Mouse (Mus musculus) myocyte (in vitro differentiated cells): Measurements from ENCODE around the gene Acly. TPM values are rescaled to one million over a fixed set of nuclear protein-coding genes. Genes with fewer than 3 reads are reported as not detected.

ENCODE experiments used
- H3K27me3 ChIP-seq: one replicate; pipeline ENCODE4 v1.6.1; 2011; ENCODE audit not compliant: control insufficient read depth, insufficient read depth, insufficient read length
- H3K36me3 ChIP-seq: one replicate; pipeline ENCODE4 v1.6.1; 2011; ENCODE audit not compliant: control insufficient read depth, insufficient read depth
- H3K4me2 ChIP-seq: one replicate; pipeline ENCODE4 v1.6.1; 2011; ENCODE audit warnings: low read depth, control low read depth
- H3K4me3 ChIP-seq: one replicate; pipeline ENCODE4 v1.5.1; 2011; ENCODE audit warnings: mild to moderate bottlenecking, control low read depth, moderate library complexity
- H3K79me2 ChIP-seq: one replicate; pipeline ENCODE4 v1.6.1; 2011; ENCODE audit not compliant: control insufficient read depth, insufficient read depth
- H3ac ChIP-seq: one replicate; pipeline ENCODE4 v1.6.1; 2011; ENCODE audit not compliant: control insufficient read depth, insufficient read length
- CEBPB ChIP-seq: IDR thresholded peaks from 2 replicates; pipeline ENCODE4 v1.6.1; 2011; ENCODE audit warnings: mild to moderate bottlenecking, moderate library complexity; ENCODE audit not compliant: poor library complexity, insufficient read depth, severe bottlenecking
- E2F4 ChIP-seq: IDR thresholded peaks from one replicate; pipeline ENCODE4 v1.6.1; 2011; ENCODE audit warnings: mild to moderate bottlenecking, control low read depth, moderate library complexity; ENCODE audit not compliant: insufficient read depth
- MAX ChIP-seq: IDR thresholded peaks from one replicate; pipeline ENCODE4 v1.6.1; 2011; ENCODE audit warnings: low read depth, mild to moderate bottlenecking, control low read depth
- MYOD1 ChIP-seq, 3 experiments: IDR thresholded peaks; one replicate each; pipeline ENCODE4 v1.6.1; 2011; ENCODE audit warnings: control low read depth in 2 of 3, low read depth in 2 of 3, mild to moderate bottlenecking in 2 of 3, moderate library complexity in 1 of 3; ENCODE audit not compliant: insufficient read length in 2 of 3, control insufficient read depth in 1 of 3
- MYOG ChIP-seq, 3 experiments: IDR thresholded peaks; one replicate each; pipeline ENCODE4 v1.6.1; 2011; ENCODE audit warnings: control low read depth in 2 of 3, low read depth in 2 of 3, mild to moderate bottlenecking in 2 of 3; ENCODE audit not compliant: insufficient read length in 2 of 3, control insufficient read depth in 1 of 3, insufficient read depth in 1 of 3
- POLR2A ChIP-seq: IDR thresholded peaks from one replicate; pipeline ENCODE4 v1.6.1; 2011; ENCODE audit warnings: low read depth, mild to moderate bottlenecking, control low read depth, moderate library complexity; ENCODE audit not compliant: insufficient read length
- POLR2AphosphoS2 ChIP-seq: IDR thresholded peaks from one replicate; pipeline ENCODE4 v1.6.1; 2011; ENCODE audit warnings: low read depth, control low read depth; ENCODE audit not compliant: insufficient read length
- REST ChIP-seq: IDR thresholded peaks from one replicate; pipeline ENCODE4 v1.6.1; 2011; ENCODE audit warnings: mild to moderate bottlenecking, control low read depth, moderate library complexity; ENCODE audit not compliant: insufficient read depth, insufficient read length
- SRF ChIP-seq: IDR thresholded peaks from one replicate; pipeline ENCODE4 v1.6.1; 2011; ENCODE audit warnings: low read depth; ENCODE audit not compliant: control insufficient read depth, insufficient read length
- TCF12 ChIP-seq: IDR thresholded peaks from one replicate; pipeline ENCODE4 v1.6.1; 2011; ENCODE audit warnings: mild to moderate bottlenecking, control low read depth; ENCODE audit not compliant: poor library complexity, insufficient read depth, severe bottlenecking
- TCF3 ChIP-seq: IDR thresholded peaks from one replicate; pipeline ENCODE4 v1.6.1; 2011; ENCODE audit warnings: low read depth, control low read depth; ENCODE audit not compliant: insufficient read length
- USF1 ChIP-seq: IDR thresholded peaks from one replicate; pipeline ENCODE4 v1.6.1; 2011; ENCODE audit warnings: low read depth, mild to moderate bottlenecking, control low read depth, moderate library complexity
- polyA plus RNA-seq: library from polyadenylated mRNA; unstranded; fragments of >200 nt; fragmentation: generic; extraction: Trizol; gene quantifications from one replicate; pipeline ENCODE4 v1.2.1, GENCODE M21; 2012; ENCODE audit warnings: missing spikeins

Acly gene
- polyA plus RNA-seq, 1 experiment: 95.5 TPM

DNA sequence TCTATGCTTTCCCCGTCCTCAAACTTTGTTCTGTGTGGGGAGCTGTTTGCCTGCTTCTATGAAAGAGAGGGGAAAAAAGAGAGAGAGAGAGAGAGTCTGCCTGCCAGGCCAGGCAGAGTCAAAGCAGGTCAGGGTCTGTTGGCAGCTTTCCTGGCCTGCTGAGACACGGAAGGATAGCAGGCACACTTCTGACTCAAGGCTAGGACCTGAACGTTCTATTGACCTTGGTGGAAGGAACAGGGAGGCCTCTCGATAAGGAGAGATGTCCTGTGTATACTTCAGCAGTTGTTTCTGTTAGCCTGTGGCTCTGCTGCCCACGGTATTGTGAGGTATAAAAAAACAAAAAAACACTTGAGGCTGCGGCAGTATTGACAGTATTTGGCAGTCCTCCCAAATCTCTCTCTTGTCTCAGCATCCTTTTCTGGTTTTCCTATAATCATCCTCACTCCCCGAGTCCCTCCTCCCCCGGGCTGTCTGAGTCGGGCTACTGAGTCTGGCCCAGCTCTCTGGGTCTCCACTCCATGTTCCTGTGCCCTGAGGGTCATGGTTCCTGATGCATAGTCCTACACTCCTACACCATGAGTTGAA is 99.1 kb downstream of the Acly start:
- no peak overlapping the region for H3K4me3 ChIP-seq
- no peaks in the 10 kb centered on the region for H3K27me3 ChIP-seq
- no peak overlapping the region for H3ac ChIP-seq
- no peaks in the 10 kb centered on the region for H3K79me2 ChIP-seq
- TF ChIP-seq MYOD1 (IDR thresholded peaks at IDR 0.05; ENCODE audit: control insufficient read depth in 1 of 3, insufficient read length in 2 of 3, low read depth in 2 of 3) (no peak), SRF (no peak), REST (no peak), CEBPB (no peak), TCF12 (no peak), MAX (no peak), TCF3 (no peak), MYOG (IDR thresholded peaks at IDR 0.05; ENCODE audit: control insufficient read depth in 1 of 3, insufficient read depth in 1 of 3, insufficient read length in 2 of 3, low read depth in 2 of 3) (no peak), POLR2AphosphoS2 (no peak), POLR2A (no peak), E2F4 (no peak), USF1 (no peak)
- no peak overlapping the region for H3K4me2 ChIP-seq
- peaks cover 4% of the 10 kb centered on the region for H3K36me3 ChIP-seq

DNA sequence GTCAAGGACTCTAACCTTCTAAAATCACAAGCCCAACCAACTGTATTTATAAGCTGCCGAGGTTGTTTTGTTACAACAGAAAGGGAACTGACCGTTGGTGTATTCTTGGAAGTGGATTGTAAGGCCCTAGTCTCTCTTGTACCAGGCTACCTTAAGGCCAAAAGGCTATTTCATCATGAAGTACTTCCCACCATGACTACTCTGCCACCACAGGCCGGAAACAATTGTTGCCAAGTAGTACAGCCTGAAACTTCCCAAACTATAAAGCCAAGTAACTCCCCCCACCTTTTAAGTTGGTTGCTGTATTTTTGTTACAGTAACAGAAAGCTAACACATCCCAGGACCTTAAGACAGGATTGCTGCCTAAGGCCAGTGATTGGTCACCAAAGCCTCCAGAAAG is 101.0 kb downstream of the Acly start:
- Histone ChIP-seq H3K4me3 (no peak overlapping the region), H3K36me3 (no peaks in the 10 kb centered on the region), H3K27me3 (no peaks in the 10 kb centered on the region), H3K4me2 (no peak overlapping the region), H3K79me2 (no peaks in the 10 kb centered on the region), H3ac (no peak overlapping the region)
- TF ChIP-seq MYOG (IDR thresholded peaks at IDR 0.05; ENCODE audit: control insufficient read depth in 1 of 3, insufficient read depth in 1 of 3, insufficient read length in 2 of 3, low read depth in 2 of 3) (no peak), USF1 (no peak)

Other genes with a start within 250 kb of the Acly start
- 1,731 TPM for gene Eif1, start 208.1 kb downstream of the Acly start, polyA plus RNA-seq
- not detected for gene Gast, start 193.6 kb downstream of the Acly start, polyA plus RNA-seq
- gene Hap1, start 171.9 kb downstream of the Acly start, polyA plus RNA-seq: 1.0 TPM
- gene Jup, start 130.2 kb downstream of the Acly start, polyA plus RNA-seq: 161 TPM
- gene P3h4, start 113.2 kb downstream of the Acly start, polyA plus RNA-seq: 115 TPM
- 162 TPM for gene Fkbp10, start 112.3 kb downstream of the Acly start, polyA plus RNA-seq
- gene Nt5c3b, start 86.2 kb downstream of the Acly start, polyA plus RNA-seq: 47.6 TPM
- 0.20 TPM for gene Klhl10, start 86.1 kb downstream of the Acly start, polyA plus RNA-seq
- 3.6 TPM for gene Klhl11, start 55.3 kb downstream of the Acly start, polyA plus RNA-seq
- gene Ttc25, start 17.6 kb upstream of the Acly start, polyA plus RNA-seq: 0.71 TPM
- gene Cnp, start 46.9 kb upstream of the Acly start, polyA plus RNA-seq: 18.5 TPM
- gene Nkiras2, start 91.2 kb upstream of the Acly start, polyA plus RNA-seq: 130 TPM
- gene Dnajc7, start 92.2 kb upstream of the Acly start, polyA plus RNA-seq: 113 TPM
- 0.24 TPM for gene Zfp385c, start 164.5 kb upstream of the Acly start, polyA plus RNA-seq
- 0.40 TPM for gene Dhx58, start 176.3 kb upstream of the Acly start, polyA plus RNA-seq
- 29.9 TPM for gene Kat2a, start 184.5 kb upstream of the Acly start, polyA plus RNA-seq
- 0.23 TPM for gene Hspb9, start 185.8 kb upstream of the Acly start, polyA plus RNA-seq
- 128 TPM for gene Rab5c, start 210.2 kb upstream of the Acly start, polyA plus RNA-seq
- gene Kcnh4, start 231.9 kb upstream of the Acly start, polyA plus RNA-seq: 0.05 TPM
- not detected for gene Hcrt, start 234.9 kb upstream of the Acly start, polyA plus RNA-seq
- 10.4 TPM for gene Ghdc, start 243.0 kb upstream of the Acly start, polyA plus RNA-seq